In genomic region chr10:109136763-109137732, GRCm38 (mm10) we compare ENCODE assay signal across 11 mouse cellular contexts.
DNase-seq lines count a peak whose midpoint lies in the region; ATAC-seq and TF ChIP-seq lines count a peak whose summit lies in the region.
"Had no signal": no experiment of that assay in that cellular context is flagged by ENCODE, and none has a peak within 500 bp of the region (broad histone marks: within the 10 kb centered on the region; RNA-seq: fewer than 3 reads in every experiment).

No protein-coding gene starts in this region.

- H3K36me3 ChIP-seq in liver, postnatal 0 days (replicated peaks; ENCODE audit: insufficient read depth, low read length) = no peaks in the 10 kb centered on the region
- H3K36me3 ChIP-seq: forebrain, embryonic 12.5 days had no signal

- peak; percentile 58 for DNase-seq in cerebellum, adult 9-10 months
- no peak for DNase-seq in cerebellum, adult 18-20 months
- DNase-seq in liver, postnatal 0 days = no peak
- DNase-seq in liver = no peak
- peak; percentile 66 for DNase-seq in Muller cell, postnatal 12 days (ENCODE audit: inconsistent ontology term)
- DNase-seq in lung, postnatal 36 days = peak; percentile 6
- DNase-seq in gastrocnemius, postnatal 14 days = no peak
- no peak for DNase-seq in kidney, adult 18-20 months
- DNase-seq: adrenal gland, postnatal 14 days; kidney, postnatal 10 days had no signal

- ATAC-seq in liver, postnatal 0 days = 0 out of 2 replicates have a peak, but pooled peaks have one; percentile 31

- H3K4me2 ChIP-seq in liver, postnatal 0 days (ENCODE audit: low read depth, low read length) = peak overlapping the region; percentile 49
- H3K4me2 ChIP-seq: forebrain, embryonic 12.5 days had no signal

- no peaks in the 10 kb centered on the region for H3K9me3 ChIP-seq in liver, postnatal 0 days (ENCODE audit: low read length)
- H3K9me3 ChIP-seq: forebrain, embryonic 12.5 days had no signal

- no peak overlapping the region for H3K27ac ChIP-seq in liver, postnatal 0 days (ENCODE audit: low read depth)
- H3K27ac ChIP-seq: forebrain, embryonic 12.5 days had no signal

- WGBS in liver, postnatal 0 days (ENCODE audit: insufficient replicate concordance) = 38% methylated on average over 3 of the region's 3 CpGs

- TF ChIP-seq EP300 in liver, postnatal 0 days (IDR thresholded peaks at IDR 0.05; ENCODE audit: low read depth) = no peak

- no peak overlapping the region for H3K9ac ChIP-seq in liver, postnatal 0 days (replicated peaks)
- H3K9ac ChIP-seq: forebrain, embryonic 12.5 days had no signal

- no peaks in the 10 kb centered on the region for H3K4me1 ChIP-seq in liver, postnatal 0 days (ENCODE audit: insufficient read depth)
- H3K4me1 ChIP-seq: forebrain, embryonic 12.5 days had no signal

- TF ChIP-seq CTCF in liver, postnatal 0 days (IDR thresholded peaks at IDR 0.05; ENCODE audit: low read depth) = no peak

- no peaks in the 10 kb centered on the region for H3K27me3 ChIP-seq in liver, postnatal 0 days (ENCODE audit: insufficient read depth, low read length)
- H3K27me3 ChIP-seq: forebrain, embryonic 12.5 days had no signal

- peak overlapping the region; percentile 15 for H3K4me3 ChIP-seq in liver, postnatal 0 days (ENCODE audit: low read depth, low read length)
- H3K4me3 ChIP-seq: forebrain, embryonic 12.5 days had no signal

- intact Hi-C loops in gastrocnemius, postnatal 14 days (cut with DNase I; ENCODE audit: low total_unique reads) = no loop called here

Comparison
In these comparisons a context has a peak if more than half of its experiments do, and no peak if none do; other contexts are left out.
1. DNase-seq: peak in cerebellum, adult 9-10 months (single experiment), Muller cell, postnatal 12 days (single experiment) and lung, postnatal 36 days (single experiment); none in cerebellum, adult 18-20 months (0 of 2), liver, postnatal 0 days (single experiment), liver (single experiment), gastrocnemius, postnatal 14 days (single experiment) and kidney, adult 18-20 months (single experiment).